Mouse (Mus musculus): ENCODE results near the gene Capn8. TPM values are rescaled to one million over a fixed set of nuclear protein-coding genes. Genes with fewer than 3 reads are reported as not detected.

Capn8 gene
- total RNA-seq, 2 experiments from 2014 or later: not detected

DNA sequence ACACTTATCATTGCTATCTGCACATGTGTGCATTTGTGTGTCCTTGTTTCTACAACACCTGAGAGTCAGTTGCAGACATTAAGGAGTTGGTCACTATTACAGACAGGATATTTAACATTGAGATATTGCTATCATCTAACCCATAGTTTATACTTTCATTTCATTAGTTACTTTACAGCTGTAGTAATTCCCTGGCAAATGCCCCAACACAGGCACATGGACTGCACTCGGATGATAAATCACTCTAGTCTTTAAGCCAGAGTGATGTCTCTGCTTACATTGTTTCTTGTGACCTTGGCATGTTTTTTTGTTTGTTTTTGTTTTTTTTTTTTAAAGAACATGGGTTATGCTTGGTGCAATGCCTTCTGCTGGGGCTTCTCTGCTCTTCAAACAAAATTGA lies 20.9 kb upstream of the Capn8 start:
- no peak for DNase-seq (ENCODE audit: low spot score in 2 of 2)

DNA sequence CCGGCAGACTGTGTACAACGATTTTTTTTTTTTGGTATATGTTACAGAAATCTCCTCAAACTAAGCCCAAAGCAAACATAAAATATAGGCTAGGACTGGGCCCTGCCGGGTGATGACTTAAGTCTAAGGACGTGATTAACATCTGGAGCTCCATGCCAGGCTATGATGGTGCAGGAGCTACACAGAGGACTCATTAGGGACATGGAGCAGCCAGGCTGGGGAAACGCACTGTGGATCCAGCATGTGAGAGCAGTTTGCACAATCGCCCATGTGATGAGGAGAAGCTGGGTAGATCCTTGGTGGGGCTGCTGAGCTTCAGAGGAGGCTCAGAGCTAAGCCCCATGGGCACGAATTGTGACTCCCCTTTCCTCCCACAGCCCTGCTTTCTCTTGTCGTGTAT lies 14.0 kb upstream of the Capn8 start:
- DNase-seq (ENCODE audit: low spot score in 2 of 2): no peak

DNA sequence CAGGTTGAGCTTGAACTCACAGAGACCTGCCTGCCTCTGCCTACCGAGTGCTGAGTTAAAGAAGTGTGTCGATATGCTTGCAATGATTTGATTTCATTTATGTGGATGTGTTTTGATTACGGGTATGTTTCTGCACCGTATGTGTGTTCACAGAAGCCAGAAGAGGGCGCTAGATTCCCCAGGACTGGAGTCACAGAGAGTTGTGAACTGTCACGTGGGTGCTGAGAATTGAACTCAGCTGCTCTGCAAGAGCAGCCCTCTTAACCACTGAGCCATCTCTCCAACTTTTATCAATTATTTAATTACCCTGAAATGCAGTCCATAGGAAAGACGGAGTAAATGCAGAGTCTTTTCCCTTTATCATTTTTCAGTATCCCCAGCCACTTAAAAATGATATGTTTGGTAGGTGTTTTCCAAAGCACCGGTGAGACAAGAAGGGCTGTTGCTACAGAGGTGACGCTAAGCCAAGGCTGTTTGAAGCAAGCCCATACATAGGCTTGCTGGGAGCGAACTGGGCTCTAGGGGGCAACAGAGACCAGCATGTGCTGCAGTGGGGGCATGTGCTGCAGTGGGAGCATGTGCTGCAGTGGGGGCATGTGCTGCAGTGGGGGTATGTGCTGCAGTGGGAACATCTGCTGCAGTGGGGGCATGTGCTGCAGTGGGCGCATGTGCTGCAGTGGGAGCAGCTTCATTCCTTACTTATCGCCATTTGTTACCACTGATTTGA lies 11.0 kb upstream of the Capn8 start:
- peak; percentile 40 to 53 for DNase-seq (ENCODE audit: low spot score in 2 of 2)

DNA sequence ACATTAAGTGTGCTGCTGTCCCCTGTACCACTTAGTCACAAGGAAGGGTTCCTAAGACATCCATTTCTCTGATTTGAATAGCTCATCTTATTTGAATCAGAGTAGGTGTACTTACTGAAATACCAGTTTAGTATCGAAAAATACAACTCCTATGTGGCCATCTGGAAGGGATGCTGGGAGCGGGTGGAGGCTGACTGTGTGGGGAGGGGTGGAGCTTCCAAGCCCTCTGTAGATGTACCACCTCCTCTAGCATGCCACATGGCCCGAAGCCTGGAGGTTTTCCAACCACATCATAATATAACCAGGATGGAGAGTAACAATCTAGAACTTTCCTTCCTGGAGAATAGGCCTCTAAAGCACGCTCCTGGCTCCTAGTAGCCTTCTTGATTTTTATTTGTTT lies 6.5 kb upstream of the Capn8 start:
- DNase-seq (ENCODE audit: low spot score in 2 of 2): no peak

DNA sequence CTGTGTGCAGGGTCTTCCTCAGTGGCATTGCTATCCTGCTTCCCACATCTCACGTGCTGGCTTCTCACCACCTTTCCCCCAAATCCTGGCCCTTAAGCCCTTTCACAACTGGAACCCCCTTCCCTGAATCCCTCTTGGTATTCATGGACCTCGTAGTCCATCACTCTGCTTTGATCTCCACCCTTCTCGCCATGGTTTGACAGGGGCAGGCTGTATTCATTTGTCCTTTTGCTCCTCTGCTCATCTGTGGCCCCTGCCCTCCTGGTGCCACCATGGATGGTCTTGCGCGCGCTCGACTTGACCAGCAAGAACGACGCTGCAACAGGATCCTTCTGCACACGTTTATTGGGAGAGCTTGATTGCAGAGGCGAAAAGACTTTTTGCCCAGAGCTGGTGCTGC lies 5.3 kb upstream of the Capn8 start:
- DNase-seq (ENCODE audit: low spot score in 2 of 2): no peak

DNA sequence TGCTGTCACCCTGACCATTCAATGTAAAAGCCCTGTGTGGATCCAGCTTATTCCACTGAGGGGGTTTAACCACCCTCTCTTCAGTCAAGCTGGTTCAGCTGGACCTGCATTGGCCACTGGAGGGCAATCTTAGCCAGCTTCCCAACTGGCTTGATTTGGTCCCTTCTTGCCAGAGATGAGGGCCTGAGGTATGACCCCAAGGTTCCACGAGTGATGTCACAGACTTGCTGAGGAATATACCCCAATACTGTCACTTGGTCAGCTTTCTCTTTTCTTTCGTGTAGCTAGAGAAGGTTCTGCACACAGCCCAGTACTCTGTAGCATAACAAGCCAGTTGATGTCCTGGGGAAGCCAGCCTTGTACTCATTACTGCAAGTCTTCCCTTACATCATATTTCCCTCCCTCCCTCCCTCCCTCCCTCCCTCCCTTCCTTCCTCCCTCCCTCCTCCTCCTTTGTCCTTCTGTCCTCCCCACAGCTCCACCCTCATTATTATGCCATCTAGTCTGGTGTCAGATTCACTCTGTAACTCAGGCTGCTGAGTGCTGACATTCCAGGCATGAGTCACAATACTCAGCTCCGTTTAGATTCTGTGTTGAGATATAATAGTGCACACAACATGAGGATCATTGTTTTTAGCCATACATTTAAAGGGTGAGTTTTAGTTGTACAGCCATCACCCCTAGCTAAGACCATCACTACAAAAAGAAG lies 4.3 kb upstream of the Capn8 start:
- DNase-seq (ENCODE audit: low spot score in 2 of 2): peak; percentile 46 to 59

DNA sequence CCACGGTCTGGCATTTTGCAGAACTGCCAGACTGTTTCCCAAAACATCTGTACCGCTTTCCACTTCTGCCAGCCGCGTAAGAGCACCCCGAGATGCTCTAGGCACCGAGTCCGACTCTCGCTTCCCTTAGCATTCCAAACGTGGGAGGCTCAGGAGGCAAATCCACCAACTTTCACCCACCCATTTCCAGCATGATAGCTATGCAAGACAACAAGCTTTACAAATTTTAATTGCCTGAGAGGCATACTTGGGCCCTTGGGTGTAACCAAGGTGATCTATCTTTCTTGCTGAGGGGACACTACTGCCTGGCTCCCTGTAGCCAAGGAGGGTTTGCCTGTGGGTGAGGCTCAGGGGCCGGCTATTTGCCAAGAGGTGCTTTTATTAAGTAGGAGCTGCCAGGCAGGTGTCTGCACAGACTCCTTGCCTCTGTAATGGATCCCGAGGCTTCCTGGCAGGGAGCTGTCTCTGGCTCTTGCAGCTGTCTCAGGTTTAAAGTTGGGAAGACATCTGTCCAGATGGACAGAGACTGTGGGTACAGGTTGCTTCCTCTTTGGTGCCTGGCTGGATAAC lies 2.8 kb upstream of the Capn8 start:
- DNase-seq (ENCODE audit: low spot score in 2 of 2): no peak

DNA sequence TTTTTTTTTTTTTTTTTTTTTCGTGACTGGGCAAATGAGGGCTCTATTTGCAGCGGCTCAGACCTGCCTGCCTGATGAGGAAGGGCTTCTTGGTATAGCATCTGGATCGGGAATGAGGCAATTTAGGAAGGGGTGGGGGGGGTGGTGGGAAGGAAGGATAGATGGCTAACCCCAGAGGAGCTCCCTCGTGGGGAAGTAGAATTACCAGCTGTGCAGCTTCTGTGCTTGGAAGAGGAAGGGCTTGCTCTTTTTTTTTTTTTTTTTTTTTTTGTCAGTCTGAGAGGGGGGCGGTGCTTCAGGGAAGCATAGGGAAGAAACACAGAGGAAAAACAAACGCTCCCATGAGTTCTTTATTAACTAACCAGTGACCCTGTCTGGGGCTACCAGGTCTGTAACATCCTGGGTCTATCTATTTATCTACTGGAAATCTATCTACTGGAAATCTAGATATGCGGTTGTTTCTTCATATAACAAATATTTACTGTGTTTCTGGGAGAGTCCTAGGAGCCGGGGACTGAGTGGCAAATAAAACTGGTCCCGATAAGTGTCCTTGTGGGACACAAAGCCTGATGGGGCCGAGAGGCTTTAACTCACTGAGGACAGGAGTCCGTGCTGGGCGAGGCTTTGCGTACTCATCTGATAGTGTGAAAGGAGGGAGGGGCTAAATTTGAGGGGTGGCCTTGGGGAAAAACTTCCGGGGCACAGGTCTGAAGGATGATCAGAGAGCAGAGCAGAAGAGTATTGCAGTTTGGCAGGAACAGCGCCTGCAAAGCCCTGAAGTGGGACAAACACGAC lies 2.0 kb upstream of the Capn8 start:
- no peak for DNase-seq (ENCODE audit: low spot score in 2 of 2)

DNA sequence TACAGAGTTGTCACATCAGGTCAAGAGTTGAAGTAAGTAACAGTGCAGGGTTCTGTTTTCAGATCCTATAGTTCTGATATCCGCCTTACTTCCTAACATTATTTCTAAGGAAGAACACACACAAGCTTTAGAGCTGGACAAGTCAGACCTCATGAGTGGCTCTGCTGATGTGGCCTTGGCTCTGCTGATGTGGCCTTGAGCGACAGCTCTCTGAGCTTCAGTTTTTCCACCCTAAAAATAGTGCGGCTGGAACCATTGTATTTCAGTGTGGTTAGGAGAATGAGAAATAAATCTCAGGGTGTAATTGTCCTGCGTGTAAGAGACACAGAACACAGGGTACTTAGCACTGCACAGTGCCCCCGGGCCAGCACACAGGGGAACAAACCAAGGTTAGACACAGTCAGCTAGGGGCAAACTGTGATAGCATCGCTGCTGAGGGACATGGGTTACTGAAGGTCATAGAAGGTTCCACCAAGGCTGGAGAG lies 586 bp downstream of the Capn8 start:
- no peak for DNase-seq (ENCODE audit: low spot score in 2 of 2)

DNA sequence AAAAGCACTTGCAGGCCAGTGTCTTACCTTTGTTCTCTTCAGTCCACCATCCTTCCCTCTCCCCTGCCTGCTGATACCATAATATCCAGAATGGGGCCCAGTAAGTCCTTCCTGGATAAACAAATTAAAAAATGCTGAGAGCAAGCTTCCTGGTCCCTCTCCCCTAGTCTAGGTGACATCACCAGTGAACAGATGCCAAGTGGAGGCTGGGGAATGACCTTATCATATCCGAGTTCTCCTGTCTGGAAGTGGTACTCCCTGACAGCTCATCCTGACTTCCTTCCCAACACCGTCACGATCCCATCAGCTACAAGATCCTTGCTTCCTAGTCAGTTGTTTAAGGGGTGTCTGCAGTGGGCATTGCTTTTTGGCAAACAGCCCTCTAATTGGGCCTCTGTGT lies 6.3 kb downstream of the Capn8 start:
- DNase-seq (ENCODE audit: low spot score in 2 of 2): no peak

DNA sequence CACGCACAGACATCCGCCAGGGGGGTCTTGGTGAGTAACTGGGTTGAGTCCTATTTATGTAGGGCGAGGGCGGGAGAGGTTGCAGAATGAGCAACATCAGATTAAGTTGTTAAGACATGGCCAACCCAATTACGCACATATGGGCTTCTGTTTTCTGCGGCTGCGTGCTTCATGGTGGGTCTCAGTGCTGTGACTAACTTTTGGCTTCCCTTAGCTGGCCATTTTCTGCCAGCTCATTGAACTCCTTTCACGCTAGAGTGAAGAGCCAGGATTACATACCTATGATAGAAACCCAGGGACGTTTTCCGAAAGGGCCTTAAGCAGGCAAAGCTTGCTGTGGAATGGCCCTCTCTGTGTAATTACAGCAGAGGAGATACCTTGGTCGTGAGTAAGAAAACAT lies 7.2 kb downstream of the Capn8 start:
- no peak for DNase-seq (ENCODE audit: low spot score in 2 of 2)

DNA sequence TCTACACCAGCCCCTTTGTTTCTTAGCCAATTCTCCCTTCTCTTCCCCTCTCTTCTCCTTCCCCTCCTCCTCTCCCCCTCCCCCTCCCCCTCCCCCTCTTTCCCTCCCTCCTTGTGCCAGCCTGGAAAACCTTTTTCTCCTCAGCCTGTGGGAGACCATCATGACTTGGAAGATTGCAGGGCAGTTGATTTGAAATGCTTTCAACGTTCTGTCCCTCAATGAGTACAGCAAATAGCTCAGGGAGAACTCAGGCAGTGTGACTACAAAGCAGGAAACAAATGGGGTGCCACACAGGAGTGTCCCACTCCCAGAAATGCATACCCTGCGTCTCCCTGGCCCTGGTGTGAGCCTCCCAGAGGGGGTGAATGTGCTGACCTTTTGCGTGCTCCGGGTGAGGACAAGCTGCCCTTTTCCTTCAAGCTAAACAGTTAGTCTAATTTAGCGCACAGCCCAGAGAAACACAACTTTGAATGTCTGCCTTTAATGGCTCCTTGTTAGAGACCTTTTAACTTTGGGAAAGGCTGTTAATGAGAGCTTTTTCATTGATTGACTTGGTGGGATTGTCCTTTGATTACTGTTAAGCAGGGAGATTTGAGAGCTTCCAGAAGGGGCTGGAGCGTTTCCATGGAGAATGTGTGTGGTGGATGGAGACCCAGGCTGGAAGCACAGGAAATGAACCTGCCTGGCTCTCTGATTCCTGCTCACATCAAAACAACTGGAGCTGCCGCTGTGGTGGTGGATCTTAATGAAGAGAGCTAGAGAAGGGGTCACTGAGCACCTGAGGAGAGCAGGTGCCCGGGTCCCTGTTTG lies 9.3 kb downstream of the Capn8 start:
- peak in 1 of 2 experiments; percentile 55 for DNase-seq (ENCODE audit: low spot score in 2 of 2)

DNA sequence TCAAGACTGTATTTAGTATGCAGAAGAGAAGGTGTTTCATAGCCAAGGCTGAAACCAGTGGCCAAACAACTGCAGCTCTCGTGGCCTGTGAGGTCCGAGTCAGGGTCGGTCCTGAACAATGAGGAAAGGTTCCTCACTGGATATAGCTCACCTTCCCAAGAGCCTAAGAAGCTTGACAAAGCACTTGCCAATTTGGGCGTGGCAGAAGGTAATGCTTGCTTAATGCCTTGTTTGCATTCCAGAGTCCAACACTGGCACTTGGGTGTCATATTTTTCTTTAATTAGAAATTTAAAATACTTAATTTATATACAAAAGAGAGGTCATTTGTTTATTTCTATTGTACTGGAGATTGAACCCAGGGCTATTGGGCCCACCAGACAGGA lies 9.9 kb downstream of the Capn8 start:
- no peak for DNase-seq (ENCODE audit: low spot score in 2 of 2)

DNA sequence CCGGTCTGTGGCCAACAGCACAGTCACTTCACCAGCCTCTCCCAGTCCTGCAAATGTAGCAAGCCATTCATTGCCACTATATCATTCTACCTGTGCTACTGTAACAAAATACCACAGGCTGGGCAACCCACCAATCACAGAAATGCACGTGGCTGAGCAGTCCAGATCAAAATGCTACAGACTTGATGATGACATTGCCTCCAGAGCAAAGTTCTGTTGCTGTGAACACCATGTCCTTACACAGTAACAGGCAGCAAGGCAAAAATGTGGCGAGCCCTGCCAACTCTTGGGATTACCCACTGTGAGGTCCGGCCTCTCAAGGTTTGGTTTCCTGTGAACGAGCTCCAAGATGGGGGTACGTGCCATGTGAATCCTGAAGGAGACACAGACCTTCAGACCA lies 19.4 kb downstream of the Capn8 start:
- DNase-seq (ENCODE audit: low spot score in 2 of 2): no peak

DNA sequence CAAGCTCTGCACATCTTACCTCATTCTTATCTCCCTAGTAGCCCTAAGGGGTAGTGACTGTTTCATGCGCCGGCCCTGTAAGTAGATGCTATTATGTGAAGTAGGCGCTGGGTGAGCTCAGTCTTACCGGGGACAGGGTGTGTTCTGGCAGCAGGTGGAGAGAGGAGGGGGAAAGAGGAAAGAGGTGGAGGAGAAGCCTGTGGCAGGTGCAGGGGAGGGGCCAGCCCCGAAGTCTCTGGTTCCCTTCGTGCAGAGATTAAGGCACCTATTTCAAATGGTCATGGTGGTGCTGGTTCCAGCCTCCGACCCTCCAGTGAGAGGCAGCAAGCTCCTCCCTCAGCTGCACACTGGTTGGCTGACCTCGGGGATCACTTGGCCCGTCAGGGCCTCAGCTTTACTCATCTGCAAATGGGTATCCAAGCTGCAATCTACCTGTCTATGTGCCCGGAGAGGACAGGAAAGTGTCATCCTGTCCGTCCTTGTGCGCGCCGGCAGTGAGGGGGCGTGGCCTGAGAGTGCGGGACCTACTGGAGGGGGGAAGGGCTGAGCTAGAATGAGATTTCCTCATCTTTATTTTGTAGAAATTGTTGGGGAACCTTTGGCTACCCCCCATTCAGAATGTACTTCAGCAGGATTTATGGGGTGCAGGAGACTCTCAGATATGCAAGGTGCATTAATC lies 20.5 kb downstream of the Capn8 start:
- no peak for DNase-seq (ENCODE audit: low spot score in 2 of 2)

DNA sequence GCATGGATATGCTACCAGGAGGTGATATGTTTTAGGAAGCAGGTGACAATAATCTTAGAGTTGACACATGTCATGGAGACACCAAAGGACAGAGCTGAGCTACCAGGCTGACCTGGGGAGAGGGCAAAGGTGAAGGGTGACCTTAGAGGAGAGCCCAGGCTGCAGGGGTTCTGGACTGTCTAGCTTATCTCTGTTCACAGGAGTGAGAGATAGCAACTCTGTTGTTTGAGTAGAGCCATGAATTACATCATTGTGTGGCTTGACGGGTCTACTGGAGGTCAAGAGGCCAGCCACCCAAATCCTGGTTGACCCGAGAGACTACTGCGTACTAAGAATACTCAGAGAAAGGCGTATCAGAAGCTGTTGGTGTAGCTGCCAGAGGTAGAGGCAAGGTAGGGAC lies 22.9 kb downstream of the Capn8 start:
- no peak for DNase-seq (ENCODE audit: low spot score in 2 of 2)

DNA sequence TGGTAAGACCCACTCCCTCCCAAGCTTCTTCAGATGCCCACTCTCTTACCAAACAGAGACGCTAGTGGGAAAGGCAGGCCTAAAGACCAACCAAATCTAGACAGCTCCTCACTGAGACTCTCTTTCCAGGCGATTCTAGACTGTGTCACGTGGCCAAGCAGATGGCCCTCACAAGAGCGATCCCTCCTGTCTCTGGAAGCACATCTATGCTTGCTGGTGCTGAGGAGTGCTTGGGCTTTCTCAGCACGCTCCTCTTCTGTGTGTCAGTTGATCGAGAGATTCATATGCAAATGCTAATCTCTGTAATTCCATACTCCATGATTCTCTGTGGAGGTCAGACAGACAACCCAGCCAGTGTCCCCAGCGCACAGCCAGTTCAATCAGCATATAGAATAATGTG lies 26.7 kb downstream of the Capn8 start:
- no peak for DNase-seq (ENCODE audit: low spot score in 2 of 2)

DNA sequence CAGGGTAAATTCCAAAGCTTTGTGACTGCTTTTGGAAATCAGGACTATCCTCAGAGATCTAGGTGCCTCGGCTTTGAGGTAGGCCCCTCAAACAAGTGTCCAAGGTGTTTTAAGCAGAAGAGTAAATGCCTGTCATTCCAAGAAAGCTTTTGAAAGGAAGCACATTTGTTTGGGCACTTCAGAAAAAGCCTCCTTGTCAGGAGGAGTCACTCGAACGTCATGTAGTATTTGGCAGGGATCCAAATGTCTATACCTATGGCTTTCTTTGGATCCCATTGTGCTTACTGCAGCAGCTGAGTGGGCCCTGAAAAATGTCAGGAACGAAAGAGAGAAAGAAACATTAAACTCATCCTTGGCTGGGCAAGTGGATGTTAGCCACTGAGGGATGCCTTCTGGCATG lies 27.6 kb downstream of the Capn8 start:
- DNase-seq (ENCODE audit: low spot score in 2 of 2): no peak

DNA sequence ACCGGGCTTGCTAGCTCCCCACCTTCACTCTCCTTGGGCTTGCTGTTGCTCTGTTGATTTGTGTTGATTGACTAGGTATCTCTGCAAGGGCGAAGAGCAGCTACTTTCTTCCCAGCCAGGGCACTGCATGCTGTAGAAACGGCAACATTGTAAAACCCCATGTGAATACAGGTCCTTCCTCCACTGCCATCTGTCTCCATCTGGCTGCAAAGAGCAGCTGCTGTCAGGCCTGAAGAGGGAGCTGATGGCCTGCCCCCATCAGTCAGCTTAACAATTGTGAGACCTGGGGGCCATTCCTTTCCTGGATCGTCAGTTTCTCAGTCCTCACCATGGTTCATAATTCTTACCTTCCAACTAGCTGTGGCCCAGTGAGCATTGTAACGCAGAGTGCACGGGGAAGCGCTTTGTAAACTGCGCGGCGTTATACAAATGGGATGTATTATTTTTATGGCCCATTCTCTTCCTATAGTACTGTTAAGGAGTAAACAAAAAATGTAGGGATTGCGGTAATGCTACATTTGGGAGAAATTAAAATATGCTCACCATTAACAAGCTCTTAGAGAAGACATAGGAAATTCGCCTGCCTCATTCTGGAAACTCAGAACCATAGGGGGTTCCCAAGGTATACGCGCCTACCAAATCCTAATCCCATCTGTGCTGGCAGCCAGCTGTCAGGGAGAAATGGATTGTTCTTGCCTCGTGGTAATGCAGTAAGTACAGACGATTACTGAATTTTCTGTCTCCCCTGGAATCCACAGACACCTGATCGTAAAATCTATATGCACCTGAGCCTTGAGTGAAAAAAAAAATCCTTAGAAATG lies 40.7 kb downstream of the Capn8 start:
- peak in 1 of 2 experiments; percentile 20 for DNase-seq (ENCODE audit: low spot score in 2 of 2)
